Mouse (Mus musculus): ENCODE data around the gene Gm28047. TPM values are rescaled to one million over a fixed set of nuclear protein-coding genes. Genes with fewer than 3 reads are reported as not detected.

Gm28047 gene
- polyA plus RNA-seq, 1 experiment from 2014 or later = not detected

DNA sequence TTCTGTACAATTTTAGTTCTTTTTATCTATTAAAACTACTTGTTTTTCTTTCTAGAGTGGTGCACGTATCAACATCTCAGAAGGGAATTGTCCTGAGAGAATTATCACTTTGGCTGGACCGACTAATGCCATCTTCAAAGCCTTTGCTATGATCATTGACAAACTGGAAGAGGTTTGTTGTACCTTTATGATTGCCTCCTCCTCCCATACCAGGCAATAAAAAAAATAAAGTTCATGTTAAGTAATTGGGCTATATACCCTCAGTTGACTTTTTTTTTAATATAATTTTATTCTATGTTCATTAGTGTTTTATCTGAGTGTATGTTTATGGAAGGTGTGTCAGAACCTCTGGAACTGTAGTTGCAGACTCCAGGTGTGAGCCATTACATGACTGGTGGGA is 150.3 kb downstream of the Gm28047 start:
- Histone ChIP-seq H3K4me1 (replicated peaks; ENCODE audit: control insufficient read depth, insufficient read depth, low read length) (peaks cover 16% of the 10 kb centered on the region), H3K27me3 (ENCODE audit: control insufficient read depth, insufficient read depth, low read length) (no peaks in the 10 kb centered on the region), H3K4me2 (replicated peaks) (no peak overlapping the region), H3K9me3 (ENCODE audit: control insufficient read depth, low read length) (no peaks in the 10 kb centered on the region), H3K4me3 (replicated peaks; ENCODE audit: low read length) (no peak overlapping the region), H3K9ac (no peak overlapping the region), H3K27ac (no peak overlapping the region), H3K36me3 (replicated peaks; ENCODE audit: control insufficient read depth, insufficient read depth) (peaks cover 62% of the 10 kb centered on the region)
- ATAC-seq (ENCODE audit: low FRiP score) = no peak
- DNase-seq (ENCODE audit: low spot score) = no peak
- WGBS = 90% methylated on average over 2 of the region's 2 CpGs

MicroRNAs within 50 kb of the gene (microRNA counts, 519-probe panel; counts per million panel counts)
- microRNA mmu-miR-688 = not detected

Small RNA genes within 50 kb of the gene (microRNA-seq; reads per million reads assigned to microRNA genes)
- 0.48 reads per million for gene Mir688

Other genes with a start within 250 kb of the Gm28047 start
- gene Sp1, start 218.9 kb downstream of the Gm28047 start, polyA plus RNA-seq (2014; fragmentation: Nextera tagmentation; extraction: Ambion mirVana) = 5.3 and 6.2 TPM in 2 replicates
- gene Amhr2, start 179.7 kb downstream of the Gm28047 start, polyA plus RNA-seq (2014; fragmentation: Nextera tagmentation; extraction: Ambion mirVana) = 0.13 and 0.39 TPM in 2 replicates
- gene Prr13, start 166.0 kb downstream of the Gm28047 start, polyA plus RNA-seq (2014; fragmentation: Nextera tagmentation; extraction: Ambion mirVana) = 98.3 and 105 TPM in 2 replicates
- gene Pcbp2, start 154.5 kb downstream of the Gm28047 start, polyA plus RNA-seq (2014; fragmentation: Nextera tagmentation; extraction: Ambion mirVana) = 158 and 166 TPM in 2 replicates
- gene Gm10337, start 121.3 kb downstream of the Gm28047 start, polyA plus RNA-seq (2014; fragmentation: Nextera tagmentation; extraction: Ambion mirVana) = 9.6 and 17.2 TPM in 2 replicates
- 43.9 and 47.5 TPM in 2 replicates for gene Map3k12, start 108.0 kb downstream of the Gm28047 start, polyA plus RNA-seq (2014; fragmentation: Nextera tagmentation; extraction: Ambion mirVana)
- gene Tarbp2, start 106.9 kb downstream of the Gm28047 start, polyA plus RNA-seq (2014; fragmentation: Nextera tagmentation; extraction: Ambion mirVana) = 77.8 and 86.7 TPM in 2 replicates
- 5.0 and 8.6 TPM in 2 replicates for gene Npff, start 100.1 kb downstream of the Gm28047 start, polyA plus RNA-seq (2014; fragmentation: Nextera tagmentation; extraction: Ambion mirVana)
- 13.7 and 16.7 TPM in 2 replicates for gene Atf7, start 397 bp upstream of the Gm28047 start, polyA plus RNA-seq (2014; fragmentation: Nextera tagmentation; extraction: Ambion mirVana)
- 47.5 and 63.4 TPM in 2 replicates for gene Atp5g2, start 47.3 kb upstream of the Gm28047 start, polyA plus RNA-seq (2014; fragmentation: Nextera tagmentation; extraction: Ambion mirVana)
- gene Calcoco1, start 97.1 kb upstream of the Gm28047 start, polyA plus RNA-seq (2014; fragmentation: Nextera tagmentation; extraction: Ambion mirVana) = 32.2 and 33.1 TPM in 2 replicates